Mouse (Mus musculus): Measurements from ENCODE around the gene Slc4a1.

The Slc4a1 gene

GRCm38 (mm10) chr11:102374108-102374725 is 8.2 kb upstream of the Slc4a1 start:
- no peak for DNase-seq

GRCm38 (mm10) chr11:102373646-102374045 is 7.6 kb upstream of the Slc4a1 start:
- no peak for DNase-seq

- DNase-seq = no peak
Measured at GRCm38 (mm10) chr11:102372936-102373335, 6.9 kb upstream of the Slc4a1 start.

- DNase-seq = no peak
Measured at GRCm38 (mm10) chr11:102371926-102372685, 6.1 kb upstream of the Slc4a1 start.

GRCm38 (mm10) chr11:102370285-102370684 is 4.3 kb upstream of the Slc4a1 start:
- no peak for DNase-seq

- DNase-seq = peak; percentile 53 to 90
Measured at GRCm38 (mm10) chr11:102369263-102369662, 3.3 kb upstream of the Slc4a1 start.

- no peak for DNase-seq
Measured at GRCm38 (mm10) chr11:102368347-102368746, 2.3 kb upstream of the Slc4a1 start.

GRCm38 (mm10) chr11:102367504-102368280 is 1.7 kb upstream of the Slc4a1 start:
- DNase-seq = no peak

GRCm38 (mm10) chr11:102365699-102366098 is 304 bp downstream of the Slc4a1 start:
- no peak for DNase-seq

GRCm38 (mm10) chr11:102364570-102365371 is 1.2 kb downstream of the Slc4a1 start:
- no peak for DNase-seq

GRCm38 (mm10) chr11:102363623-102364022 is 2.4 kb downstream of the Slc4a1 start:
- no peak for DNase-seq

GRCm38 (mm10) chr11:102361776-102362495 is 4.1 kb downstream of the Slc4a1 start:
- no peak for DNase-seq

- DNase-seq = no peak
Measured at GRCm38 (mm10) chr11:102358365-102358764, 7.6 kb downstream of the Slc4a1 start.

GRCm38 (mm10) chr11:102356636-102357350 is 9.2 kb downstream of the Slc4a1 start:
- no peak for DNase-seq

GRCm38 (mm10) chr11:102356190-102356589 is 9.8 kb downstream of the Slc4a1 start:
- no peak for DNase-seq

GRCm38 (mm10) chr11:102355501-102355900 is 10.5 kb downstream of the Slc4a1 start:
- DNase-seq = no peak

- no peak for DNase-seq
Measured at GRCm38 (mm10) chr11:102353021-102353431, 13.0 kb downstream of the Slc4a1 start.

- no peak for DNase-seq
Measured at GRCm38 (mm10) chr11:102352378-102352777, 13.6 kb downstream of the Slc4a1 start.

- no peak for DNase-seq
Measured at GRCm38 (mm10) chr11:102350981-102351523, 15.0 kb downstream of the Slc4a1 start.

GRCm38 (mm10) chr11:102350416-102350815 is 15.6 kb downstream of the Slc4a1 start:
- DNase-seq = no peak

All from kidney, postnatal 25 days (tissue).